Mouse (Mus musculus): ENCODE results near the gene Actl6a. TPM values are rescaled to one million over a fixed set of nuclear protein-coding genes. Genes with fewer than 3 reads are reported as not detected.
"Not testable (repeated sequence)": the region's sequence is repeated elsewhere in the genome, so short reads cannot be mapped to it uniquely, and the experiment has no call there.

The Actl6a gene
- polyA plus RNA-seq, 1 experiment from 2014 or later = 105 TPM

- 67% methylated on average over 12 of the region's 12 CpGs for WGBS
These were observed 11.1 kb upstream of the Actl6a start for GRCm38 (mm10) chr3:32694737-32695582.

GRCm38 (mm10) chr3:32695583-32695980 lies 10.5 kb upstream of the Actl6a start:
- H3K9me3 ChIP-seq (replicated peaks) = no peaks in the 10 kb centered on the region
- H3K9ac ChIP-seq = no peak overlapping the region
- H3K36me3 ChIP-seq = no peaks in the 10 kb centered on the region
- no peak for ATAC-seq (ENCODE audit: insufficient number of reproducible peaks, low FRiP score)
- H3K4me2 ChIP-seq = no peak overlapping the region
- H3K4me3 ChIP-seq = no peak overlapping the region
- H3K27ac ChIP-seq (ENCODE audit: poor library complexity, severe bottlenecking) = no peak overlapping the region
- 81% methylated on average over 4 of the region's 4 CpGs for WGBS
- H3K4me1 ChIP-seq (replicated peaks) = peaks cover 4% of the 10 kb centered on the region
- H3K27me3 ChIP-seq (replicated peaks) = no peaks in the 10 kb centered on the region

More at GRCm38 (mm10) chr3:32694737-32695582, 11.1 kb upstream of the Actl6a start:
- Histone ChIP-seq H3K4me1 (replicated peaks) (peaks cover 4% of the 10 kb centered on the region), H3K9me3 (replicated peaks) (no peaks in the 10 kb centered on the region), H3K9ac (no peak overlapping the region), H3K4me2 (no peak overlapping the region), H3K36me3 (no peaks in the 10 kb centered on the region), H3K27ac (ENCODE audit: poor library complexity, severe bottlenecking) (no peak overlapping the region), H3K27me3 (replicated peaks) (no peaks in the 10 kb centered on the region), H3K4me3 (no peak overlapping the region)
- ATAC-seq (ENCODE audit: insufficient number of reproducible peaks, low FRiP score) = no peak

- WGBS = 30% methylated on average over 7 of the region's 7 CpGs
- H3K36me3 ChIP-seq = no peaks in the 10 kb centered on the region
- ATAC-seq (ENCODE audit: insufficient number of reproducible peaks, low FRiP score) = no peak
- no peaks in the 10 kb centered on the region for H3K27me3 ChIP-seq (replicated peaks)
- H3K4me1 ChIP-seq (replicated peaks) = no peaks in the 10 kb centered on the region
- H3K27ac ChIP-seq (ENCODE audit: poor library complexity, severe bottlenecking) = no peak overlapping the region
- H3K4me3 ChIP-seq = no peak overlapping the region
- no peak overlapping the region for H3K4me2 ChIP-seq
- H3K9ac ChIP-seq = no peak overlapping the region
- no peaks in the 10 kb centered on the region for H3K9me3 ChIP-seq (replicated peaks)
These were observed 7.8 kb upstream of the Actl6a start for GRCm38 (mm10) chr3:32698228-32698863.

- H3K4me3 ChIP-seq; H3K36me3 ChIP-seq; H3K9me3 ChIP-seq (replicated peaks); H3K4me1 ChIP-seq (replicated peaks); H3K27me3 ChIP-seq (replicated peaks); ATAC-seq (ENCODE audit: insufficient number of reproducible peaks, low FRiP score); H3K9ac ChIP-seq; H3K27ac ChIP-seq (ENCODE audit: poor library complexity, severe bottlenecking); H3K4me2 ChIP-seq: not testable (repeated sequence)
- WGBS = 91% methylated on average over 6 of the region's 6 CpGs
These were observed 2.1 kb upstream of the Actl6a start for GRCm38 (mm10) chr3:32704021-32704420.

- WGBS = 85% methylated on average over 10 of the region's 10 CpGs
These were observed 1.5 kb upstream of the Actl6a start for GRCm38 (mm10) chr3:32704632-32705031.

GRCm38 (mm10) chr3:32708052-32708367 lies 1.9 kb downstream of the Actl6a start:
- Histone ChIP-seq H3K27me3 (replicated peaks) (no peaks in the 10 kb centered on the region), H3K27ac (ENCODE audit: poor library complexity, severe bottlenecking) (no peak overlapping the region), H3K4me1 (replicated peaks) (peaks cover 4% of the 10 kb centered on the region), H3K9ac (no peak overlapping the region), H3K4me2 (peak overlapping the region; percentile 77), H3K4me3 (peak overlapping the region; percentile 99), H3K36me3 (peaks cover 15% of the 10 kb centered on the region), H3K9me3 (replicated peaks) (no peaks in the 10 kb centered on the region)
- ATAC-seq (ENCODE audit: insufficient number of reproducible peaks, low FRiP score) = no peak
- 3% methylated on average over 4 of the region's 4 CpGs for WGBS

More at GRCm38 (mm10) chr3:32704632-32705031, 1.5 kb upstream of the Actl6a start:
- H3K27me3 ChIP-seq (replicated peaks); H3K4me3 ChIP-seq; ATAC-seq (ENCODE audit: insufficient number of reproducible peaks, low FRiP score); H3K36me3 ChIP-seq; H3K9me3 ChIP-seq (replicated peaks); H3K4me2 ChIP-seq; H3K9ac ChIP-seq; H3K27ac ChIP-seq (ENCODE audit: poor library complexity, severe bottlenecking); H3K4me1 ChIP-seq (replicated peaks): not testable (repeated sequence)

- Histone ChIP-seq H3K4me3 (peak overlapping the region; percentile 99), H3K27ac (ENCODE audit: poor library complexity, severe bottlenecking) (peak overlapping the region; percentile 87), H3K4me1 (replicated peaks) (peaks cover 4% of the 10 kb centered on the region), H3K4me2 (peak overlapping the region; percentile 77), H3K36me3 (peaks cover 21% of the 10 kb centered on the region), H3K9ac (peak overlapping the region; percentile 99), H3K9me3 (replicated peaks) (no peaks in the 10 kb centered on the region), H3K27me3 (replicated peaks) (no peaks in the 10 kb centered on the region)
- whole genome bisulfite sequencing = under 1% methylated on average over 90 of the region's 90 CpGs
- peak; percentile 100 for ATAC-seq (ENCODE audit: insufficient number of reproducible peaks, low FRiP score)
These were observed 2.5 kb downstream of the Actl6a start for GRCm38 (mm10) chr3:32708368-32709231.

GRCm38 (mm10) chr3:32709388-32709787 lies 3.3 kb downstream of the Actl6a start:
- Histone ChIP-seq H3K4me3 (peak overlapping the region; percentile 99), H3K9ac (peak overlapping the region; percentile 99), H3K36me3 (peaks cover 29% of the 10 kb centered on the region), H3K4me2 (peak overlapping the region; percentile 77), H3K9me3 (replicated peaks) (no peaks in the 10 kb centered on the region), H3K4me1 (replicated peaks) (peaks cover 4% of the 10 kb centered on the region), H3K27ac (ENCODE audit: poor library complexity, severe bottlenecking) (peak overlapping the region; percentile 87; the same call in 1 of the 2 replicates), H3K27me3 (replicated peaks) (no peaks in the 10 kb centered on the region)
- no peak for ATAC-seq (ENCODE audit: insufficient number of reproducible peaks, low FRiP score)
- WGBS = 7% methylated on average over 9 of the region's 9 CpGs

GRCm38 (mm10) chr3:32713711-32714110 lies 7.6 kb downstream of the Actl6a start:
- H3K36me3 ChIP-seq = peaks cover 65% of the 10 kb centered on the region
- no peaks in the 10 kb centered on the region for H3K27me3 ChIP-seq (replicated peaks)
- no peak for ATAC-seq (ENCODE audit: insufficient number of reproducible peaks, low FRiP score)
- no peak overlapping the region for H3K9ac ChIP-seq
- no peak overlapping the region for H3K4me3 ChIP-seq
- 96% methylated on average over 3 of the region's 3 CpGs for WGBS
- peaks cover 4% of the 10 kb centered on the region for H3K4me1 ChIP-seq (replicated peaks)
- H3K4me2 ChIP-seq = no peak overlapping the region
- no peaks in the 10 kb centered on the region for H3K9me3 ChIP-seq (replicated peaks)
- H3K27ac ChIP-seq (ENCODE audit: poor library complexity, severe bottlenecking) = no peak overlapping the region

- ATAC-seq (ENCODE audit: insufficient number of reproducible peaks, low FRiP score); H3K9me3 ChIP-seq (replicated peaks); H3K4me1 ChIP-seq (replicated peaks); H3K27me3 ChIP-seq (replicated peaks); H3K4me2 ChIP-seq; H3K27ac ChIP-seq (ENCODE audit: poor library complexity, severe bottlenecking); H3K4me3 ChIP-seq; H3K9ac ChIP-seq: not testable (repeated sequence)
- H3K36me3 ChIP-seq = peaks cover 82% of the 10 kb centered on the region
- WGBS = 96% methylated on average over 6 of the region's 6 CpGs
These were observed 11.3 kb downstream of the Actl6a start for GRCm38 (mm10) chr3:32717403-32717802.

GRCm38 (mm10) chr3:32718271-32718670 lies 12.2 kb downstream of the Actl6a start:
- Histone ChIP-seq H3K27ac (ENCODE audit: poor library complexity, severe bottlenecking) (no peak overlapping the region), H3K4me2 (no peak overlapping the region), H3K9ac (no peak overlapping the region), H3K4me3 (no peak overlapping the region), H3K36me3 (peaks cover 82% of the 10 kb centered on the region), H3K27me3 (replicated peaks) (no peaks in the 10 kb centered on the region), H3K9me3 (replicated peaks) (no peaks in the 10 kb centered on the region), H3K4me1 (replicated peaks) (no peaks in the 10 kb centered on the region)
- ATAC-seq (ENCODE audit: insufficient number of reproducible peaks, low FRiP score) = no peak
- WGBS = 95% methylated on average over 5 of the region's 5 CpGs
